Mouse (Mus musculus): ENCODE measurements at regions not wholly inside any gene's neighbourhood (a gene's known extent, or its start where the extent isn't known, plus 50 kb on each side); places are given as distances from the start of the nearest gene placed in this dataset.
A peak's percentile ranks its signal among the peaks of the same experiment; 100 is the strongest.

DNA sequence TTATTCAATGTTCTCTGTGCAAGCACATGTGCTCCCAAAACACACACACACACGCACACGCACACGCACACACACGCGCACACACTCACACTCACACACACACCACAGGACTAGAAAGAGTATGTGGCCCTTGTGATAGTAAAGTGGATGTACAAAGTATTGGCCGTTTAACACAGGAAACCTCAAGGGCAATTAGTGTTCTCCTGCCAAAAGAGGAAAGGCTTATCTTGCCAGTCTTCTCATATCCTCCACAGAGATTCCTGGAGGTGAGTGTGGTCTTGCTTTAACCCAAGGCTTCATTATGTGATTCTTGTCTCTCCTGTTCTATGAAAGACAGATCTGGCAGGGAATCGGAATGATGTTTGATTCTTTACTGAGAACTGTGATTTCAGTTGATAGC, 2810.5 kb upstream of the Gm7489 start:
- H3K9me3 ChIP-seq (replicated peaks; ENCODE audit: insufficient read depth, low read length): no peaks in the 10 kb centered on the region
- no peaks in the 10 kb centered on the region for H3K36me3 ChIP-seq (ENCODE audit: control insufficient read depth in 1 of 2, insufficient read depth in 2 of 2, low read length in 2 of 2)
- no peak overlapping the region for H3K4me3 ChIP-seq (ENCODE audit: control insufficient read depth in 1 of 2, insufficient read depth in 1 of 2, low read depth in 2 of 2, low read length in 2 of 2)
- DNase-seq (ENCODE audit: low read depth, low spot score): peak; percentile 11
- H3K79me2 ChIP-seq (ENCODE audit: control insufficient read depth, insufficient read depth, low read length, poor library complexity): no peaks in the 10 kb centered on the region
- H3K4me1 ChIP-seq (ENCODE audit: control insufficient read depth in 1 of 2, insufficient read depth in 2 of 2, low read length in 2 of 2): no peaks in the 10 kb centered on the region
- H3K9ac ChIP-seq (ENCODE audit: control insufficient read depth, low read depth, low read length, poor library complexity, severe bottlenecking): no peak overlapping the region
- H3K27me3 ChIP-seq (ENCODE audit: control insufficient read depth in 1 of 2, insufficient read depth in 2 of 2, low read length in 2 of 2): no peaks in the 10 kb centered on the region
- H3K27ac ChIP-seq (ENCODE audit: control insufficient read depth, low read depth, low read length): no peak overlapping the region
- TF ChIP-seq MXI1 (IDR thresholded peaks at IDR 0.05; ENCODE audit: low read depth, low read length) (no peak), MAFK (IDR thresholded peaks at IDR 0.05; ENCODE audit: borderline replicate concordance, low read depth, low read length) (no peak), JUND (IDR thresholded peaks at IDR 0.05; ENCODE audit: low read depth, low read length) (no peak), UBTF (IDR thresholded peaks at IDR 0.05; ENCODE audit: borderline replicate concordance, insufficient read depth, low read depth, low read length) (no peak), ZNF384 (IDR thresholded peaks at IDR 0.05; ENCODE audit: low read depth, low read length) (no peak), RCOR1 (IDR thresholded peaks at IDR 0.05; ENCODE audit: low read depth, low read length) (no peak), USF1 (IDR thresholded peaks at IDR 0.05; ENCODE audit: low read depth, low read length) (no peak), ZMIZ1 (IDR thresholded peaks at IDR 0.05; ENCODE audit: low read depth, low read length) (no peak), MAZ (IDR thresholded peaks at IDR 0.05; ENCODE audit: low read depth, low read length) (no peak), POLR2AphosphoS2 (IDR thresholded peaks at IDR 0.05; ENCODE audit: low read length) (no peak)

DNA sequence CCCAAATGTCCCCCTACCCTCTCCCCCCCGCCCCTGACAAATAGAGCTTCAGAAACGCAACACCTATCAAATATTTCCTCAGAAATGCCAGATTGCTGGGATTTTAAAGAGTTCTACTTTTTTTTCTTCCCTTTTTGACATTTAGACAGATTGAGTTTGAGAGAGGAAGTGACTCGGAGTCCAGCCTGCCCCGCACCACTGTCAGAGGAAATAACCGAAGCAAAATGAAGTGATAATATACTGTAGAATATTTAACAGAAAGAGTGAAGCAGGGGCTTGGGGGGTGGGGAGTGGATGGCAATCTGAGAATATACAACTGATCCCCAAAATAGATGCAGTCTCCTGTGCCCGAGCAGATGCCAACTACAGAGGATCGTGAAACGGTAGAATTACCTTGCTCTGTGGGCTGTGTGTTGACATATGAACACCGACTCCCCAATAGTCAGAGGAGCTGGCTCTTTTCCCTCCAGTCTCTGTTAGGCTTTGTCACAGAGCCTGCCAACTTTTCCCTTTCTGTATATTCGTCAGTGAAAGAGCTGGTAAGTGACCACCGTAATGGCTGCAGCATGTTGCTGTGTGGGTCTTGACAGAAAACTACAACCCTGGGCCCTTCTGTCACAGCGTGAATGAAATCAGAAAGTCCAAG, 2800.9 kb upstream of the Gm7489 start:
- H3K9me3 ChIP-seq (replicated peaks; ENCODE audit: insufficient read depth, low read length): no peaks in the 10 kb centered on the region
- H3K9ac ChIP-seq (ENCODE audit: control insufficient read depth, low read depth, low read length, poor library complexity, severe bottlenecking): no peak overlapping the region
- peaks cover 0 to 2% of the 10 kb centered on the region in 2 experiments; a peak in 2 of 4 replicates for H3K36me3 ChIP-seq (ENCODE audit: control insufficient read depth in 1 of 2, insufficient read depth in 2 of 2, low read length in 2 of 2)
- DNase-seq (ENCODE audit: low read depth, low spot score): peak; percentile 21
- H3K4me1 ChIP-seq (ENCODE audit: control insufficient read depth in 1 of 2, insufficient read depth in 2 of 2, low read length in 2 of 2): no peaks in the 10 kb centered on the region; a peak in 1 of 4 replicates
- TF ChIP-seq GABPA (IDR thresholded peaks at IDR 0.05; ENCODE audit: low read depth, low read length): no peak
- no peak for TF ChIP-seq ZC3H11A (IDR thresholded peaks at IDR 0.05; ENCODE audit: low read depth, low read length)
- TF ChIP-seq ZNF384 (IDR thresholded peaks at IDR 0.05; ENCODE audit: low read depth, low read length): peak; percentile 28; the same call in 1 of the 2 replicates
- no peak overlapping the region for H3K4me3 ChIP-seq (ENCODE audit: control insufficient read depth in 1 of 2, insufficient read depth in 1 of 2, low read depth in 2 of 2, low read length in 2 of 2)
- no peaks in the 10 kb centered on the region for H3K27me3 ChIP-seq (ENCODE audit: control insufficient read depth in 1 of 2, insufficient read depth in 2 of 2, low read length in 2 of 2)
- no peak overlapping the region for H3K27ac ChIP-seq (ENCODE audit: control insufficient read depth, low read depth, low read length)
- H3K79me2 ChIP-seq (ENCODE audit: control insufficient read depth, insufficient read depth, low read length, poor library complexity): no peaks in the 10 kb centered on the region

DNA sequence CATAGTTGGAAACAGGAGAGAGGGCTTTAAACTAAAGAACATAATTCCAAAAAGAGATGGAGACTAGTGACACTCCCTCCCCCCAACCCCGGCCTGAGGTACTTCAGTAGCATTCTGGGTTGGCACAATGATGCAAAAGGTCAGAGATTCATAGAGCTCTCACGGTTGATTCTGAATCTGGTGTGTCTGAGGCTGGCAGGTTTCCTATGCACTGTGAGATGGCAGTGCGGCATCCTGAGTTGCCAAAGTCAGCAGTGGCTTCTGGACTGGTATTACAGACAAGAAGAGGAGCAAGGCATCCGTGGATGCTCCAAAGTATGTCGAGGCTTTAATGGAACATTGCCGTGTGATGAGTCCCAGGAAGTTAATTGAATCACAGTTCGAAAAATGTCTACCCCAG, 2791.8 kb upstream of the Gm7489 start:
- DNase-seq (ENCODE audit: low read depth, low spot score): no peak
- TF ChIP-seq MEF2A (IDR thresholded peaks at IDR 0.05; ENCODE audit: extremely low read depth, insufficient replicate concordance, low read depth, low read length, poor library complexity, severe bottlenecking) (no peak), E2F4 (IDR thresholded peaks at IDR 0.05; ENCODE audit: borderline replicate concordance, low read depth, low read length) (no peak), MXI1 (IDR thresholded peaks at IDR 0.05; ENCODE audit: low read depth, low read length) (no peak), MAZ (IDR thresholded peaks at IDR 0.05; ENCODE audit: low read depth, low read length) (no peak), ZKSCAN1 (IDR thresholded peaks at IDR 0.05; ENCODE audit: low read depth, low read length) (no peak), USF1 (IDR thresholded peaks at IDR 0.05; ENCODE audit: low read depth, low read length) (no peak), ZMIZ1 (IDR thresholded peaks at IDR 0.05; ENCODE audit: low read depth, low read length) (no peak), RCOR1 (IDR thresholded peaks at IDR 0.05; ENCODE audit: low read depth, low read length) (no peak), POLR2AphosphoS2 (IDR thresholded peaks at IDR 0.05; ENCODE audit: low read length) (no peak), SMC3 (IDR thresholded peaks at IDR 0.05; ENCODE audit: low read depth, low read length) (no peak), TBP (IDR thresholded peaks at IDR 0.05; ENCODE audit: low read depth, low read length) (no peak)
- H3K9me3 ChIP-seq (replicated peaks; ENCODE audit: insufficient read depth, low read length): no peaks in the 10 kb centered on the region
- H3K36me3 ChIP-seq (ENCODE audit: control insufficient read depth in 1 of 2, insufficient read depth in 2 of 2, low read length in 2 of 2): no peaks in the 10 kb centered on the region
- H3K27me3 ChIP-seq (ENCODE audit: control insufficient read depth in 1 of 2, insufficient read depth in 2 of 2, low read length in 2 of 2): no peaks in the 10 kb centered on the region
- H3K79me2 ChIP-seq (ENCODE audit: control insufficient read depth, insufficient read depth, low read length, poor library complexity): no peaks in the 10 kb centered on the region
- no peak overlapping the region for H3K4me3 ChIP-seq (ENCODE audit: control insufficient read depth in 1 of 2, insufficient read depth in 1 of 2, low read depth in 2 of 2, low read length in 2 of 2)
- H3K4me1 ChIP-seq (ENCODE audit: control insufficient read depth in 1 of 2, insufficient read depth in 2 of 2, low read length in 2 of 2): no peaks in the 10 kb centered on the region
- H3K27ac ChIP-seq (ENCODE audit: control insufficient read depth, low read depth, low read length): no peak overlapping the region
- no peak overlapping the region for H3K9ac ChIP-seq (ENCODE audit: control insufficient read depth, low read depth, low read length, poor library complexity, severe bottlenecking)
